Mouse (Mus musculus) left cerebral cortex, adult 11 months (tissue): Measurements from ENCODE around the gene Eef1akmt2.

Source experiments
- DNase-seq: peaks from one replicate; pipeline ENCODE4 v3.0.0; 2022; ENCODE audit warnings: low spot score

Eef1akmt2 gene

DNA sequence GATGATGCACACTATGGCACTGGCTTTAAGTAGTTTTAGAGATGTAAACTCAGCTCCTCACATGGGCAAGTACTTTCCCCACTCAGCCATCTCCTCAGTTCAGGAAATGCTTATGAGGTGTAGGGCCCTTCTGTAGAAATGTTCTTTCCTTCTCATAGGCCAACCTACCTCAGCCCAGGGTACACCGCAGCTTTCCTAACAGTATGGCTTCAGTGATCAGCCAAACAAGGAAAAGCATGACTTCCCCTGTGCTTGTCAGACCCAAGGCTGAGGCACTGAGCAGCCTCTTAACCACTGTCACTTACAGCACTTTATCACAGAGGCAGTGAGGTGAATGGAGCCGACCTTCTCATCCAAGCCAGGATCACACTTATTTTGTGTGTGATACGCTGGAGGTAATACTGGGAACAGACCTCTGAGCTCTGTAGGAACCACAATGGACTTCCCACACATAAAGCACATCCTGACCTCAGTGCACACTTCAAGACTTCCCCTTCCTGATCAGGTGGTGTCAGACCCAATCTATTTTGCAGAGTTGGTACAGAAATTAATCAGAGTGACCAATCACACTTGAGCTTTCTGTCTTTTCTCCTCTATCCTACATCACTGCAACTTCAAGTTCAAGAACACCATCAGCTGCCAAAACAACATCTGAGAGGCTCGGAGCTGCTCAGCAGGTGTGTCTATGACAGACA is 64.8 kb downstream of the Eef1akmt2 start:
- DNase-seq: no peak

DNA sequence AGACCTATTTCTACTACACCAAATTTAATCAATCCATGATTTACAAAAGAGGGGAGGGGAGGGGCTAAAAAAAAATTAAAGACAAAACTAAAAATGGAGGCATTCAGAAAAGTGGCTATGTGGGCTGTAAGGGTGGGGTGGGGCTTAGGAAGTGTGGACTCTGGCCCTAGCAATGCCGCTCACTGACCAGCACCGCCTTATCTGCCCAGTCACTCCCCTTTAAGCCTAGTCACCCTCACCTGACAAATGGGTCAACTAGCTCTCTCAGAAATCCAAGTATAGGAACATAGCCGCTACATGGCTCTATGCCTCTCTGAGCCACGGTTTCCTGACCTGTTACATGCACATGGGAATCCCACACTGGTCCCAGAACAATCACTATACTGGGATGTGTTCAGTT is 65.5 kb downstream of the Eef1akmt2 start:
- no peak for DNase-seq

DNA sequence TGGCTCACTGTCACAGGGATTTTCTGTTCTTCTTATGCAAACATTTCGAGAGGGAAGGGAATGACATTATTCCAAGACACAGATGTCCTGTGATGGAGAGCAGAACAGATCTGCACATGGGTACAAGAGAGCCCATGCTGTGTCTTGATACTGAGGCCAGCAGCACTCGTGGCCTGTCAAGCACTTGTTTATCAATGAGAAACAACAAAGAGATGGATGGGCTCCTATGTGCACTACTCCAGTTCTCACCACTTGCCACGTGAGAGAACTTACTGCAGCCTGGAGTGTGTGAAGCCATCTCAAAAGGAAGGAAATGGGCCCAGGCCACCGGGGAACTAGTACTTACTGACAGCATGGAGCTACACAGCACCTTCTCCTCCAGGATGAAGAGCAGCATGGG is 66.0 kb downstream of the Eef1akmt2 start:
- no peak for DNase-seq

DNA sequence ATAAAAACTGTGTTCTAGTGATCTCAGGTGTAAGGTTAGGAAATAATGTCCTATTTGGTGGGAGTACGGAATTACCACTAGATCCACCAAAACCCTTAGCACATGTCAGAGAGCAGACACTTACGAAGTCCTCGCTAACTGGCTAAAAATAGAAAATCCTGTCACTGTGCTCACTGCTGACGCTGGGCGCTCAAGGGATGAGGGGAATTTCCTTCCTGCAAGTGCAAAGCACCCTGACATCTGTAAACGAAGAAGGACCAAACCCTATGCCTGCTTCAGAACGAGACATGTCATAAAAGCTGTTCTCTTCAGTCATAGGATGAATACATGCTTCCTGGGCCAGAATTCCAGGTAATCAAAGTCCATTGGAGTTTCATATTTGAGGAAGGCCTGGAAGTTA is 66.5 kb downstream of the Eef1akmt2 start:
- DNase-seq: no peak

DNA sequence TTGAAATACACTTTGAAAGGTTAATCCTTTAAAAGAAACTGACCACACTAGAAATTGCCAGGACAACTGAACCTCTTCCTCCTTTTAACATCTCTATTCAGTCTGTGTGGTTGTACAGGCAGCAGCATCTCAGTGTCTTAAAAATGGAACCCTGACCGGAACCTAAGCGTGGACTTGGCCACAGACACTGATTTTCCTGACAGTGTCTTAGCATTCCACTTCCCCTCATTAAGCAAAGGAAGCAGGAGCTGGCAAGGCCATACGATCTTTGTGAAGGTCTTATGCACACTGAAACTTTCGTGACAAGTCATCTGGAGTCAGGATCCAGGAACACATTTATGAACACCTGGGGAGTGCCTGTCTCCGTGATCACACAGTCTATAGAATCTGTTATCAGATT is 68.4 kb downstream of the Eef1akmt2 start:
- DNase-seq: no peak

DNA sequence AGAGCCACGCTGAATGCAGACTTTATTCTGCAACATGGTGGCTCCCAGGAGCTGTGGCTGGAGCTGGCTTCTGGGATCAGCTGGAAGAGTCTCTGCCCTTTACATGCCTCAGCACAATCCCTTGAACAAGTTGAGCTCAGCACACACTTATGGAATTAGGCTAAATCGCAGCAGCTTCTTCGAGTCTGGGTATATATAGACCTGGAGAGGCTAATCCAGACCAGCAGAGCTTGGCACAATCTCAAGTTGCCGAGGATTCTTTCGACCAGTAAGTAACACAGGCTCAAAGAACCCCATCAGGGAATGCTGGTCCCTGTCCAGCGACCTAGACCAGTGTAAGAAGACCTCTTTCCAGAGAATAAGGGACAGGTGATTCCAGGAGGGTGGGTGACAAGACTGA is 70.6 kb downstream of the Eef1akmt2 start:
- no peak for DNase-seq

DNA sequence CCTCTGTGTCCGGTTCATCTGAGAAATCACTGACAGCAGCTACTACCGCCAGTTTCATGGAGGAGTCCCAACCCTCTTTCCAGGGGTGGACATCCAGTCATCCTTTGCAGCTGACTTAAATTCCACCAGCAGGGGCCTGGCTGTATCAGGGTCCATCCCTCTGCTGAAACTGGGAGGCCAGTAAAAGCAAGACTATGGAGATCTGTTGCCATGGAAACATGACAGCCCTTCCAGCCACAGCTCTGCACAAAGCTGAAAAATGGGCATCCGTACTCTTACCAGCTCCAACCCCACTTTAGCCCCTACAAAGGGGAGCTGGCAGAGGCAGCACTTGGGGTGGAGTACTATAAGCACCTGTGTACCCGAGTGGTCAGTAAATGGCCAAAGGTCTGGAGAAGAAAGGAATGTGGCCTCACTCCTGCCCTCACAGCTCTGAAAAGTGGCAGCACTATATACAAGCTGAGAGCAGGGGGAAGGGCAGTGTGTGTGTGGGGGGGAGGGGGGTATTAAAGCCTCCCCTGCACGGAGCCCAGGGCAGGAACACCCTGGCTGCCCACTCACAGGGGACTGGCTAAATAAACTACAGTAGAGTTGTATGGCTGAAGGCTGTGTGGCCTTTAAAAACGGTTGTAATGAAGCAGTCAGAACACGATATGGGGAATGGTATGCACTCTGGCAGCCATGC is 71.2 kb downstream of the Eef1akmt2 start:
- DNase-seq: no peak

DNA sequence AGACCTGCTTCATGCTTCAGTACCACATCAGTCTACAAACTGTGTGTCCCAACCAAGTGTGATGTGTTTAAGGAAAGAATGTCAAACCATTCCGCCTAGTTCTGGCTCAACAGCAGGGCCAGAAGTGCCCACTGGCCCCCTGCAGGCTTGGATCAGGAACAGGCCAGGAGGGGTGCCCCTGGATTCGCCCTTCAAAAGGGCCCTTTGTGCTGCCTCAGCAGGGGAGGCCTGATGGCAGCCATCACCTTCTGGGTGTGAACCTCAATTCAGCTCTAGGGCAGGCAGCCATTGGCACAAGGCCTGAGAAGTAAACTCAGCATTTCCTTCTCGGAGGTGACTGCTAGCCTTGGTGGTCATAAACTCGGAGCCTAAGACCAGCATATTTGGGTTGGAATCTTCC is 71.9 kb downstream of the Eef1akmt2 start:
- DNase-seq: no peak

DNA sequence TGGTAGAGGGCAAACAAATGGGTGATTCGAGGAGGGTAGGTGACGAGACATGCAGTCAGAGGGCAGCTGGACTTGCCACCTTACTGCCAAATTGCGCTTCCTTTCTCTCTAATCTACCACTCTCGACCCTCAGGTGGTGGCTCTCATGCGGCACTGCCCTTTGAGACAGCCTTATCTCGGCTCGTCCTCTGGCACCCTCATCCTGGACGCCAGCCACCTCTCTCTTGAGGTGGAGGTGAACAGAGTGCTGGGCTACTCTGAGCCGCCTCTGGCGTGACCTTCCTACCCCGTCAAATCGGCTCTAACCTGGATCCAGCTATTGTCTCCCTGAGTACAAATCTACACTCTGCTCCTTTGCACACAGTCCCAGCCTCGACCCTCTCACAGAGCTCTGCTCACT is 73.8 kb downstream of the Eef1akmt2 start:
- DNase-seq: no peak

DNA sequence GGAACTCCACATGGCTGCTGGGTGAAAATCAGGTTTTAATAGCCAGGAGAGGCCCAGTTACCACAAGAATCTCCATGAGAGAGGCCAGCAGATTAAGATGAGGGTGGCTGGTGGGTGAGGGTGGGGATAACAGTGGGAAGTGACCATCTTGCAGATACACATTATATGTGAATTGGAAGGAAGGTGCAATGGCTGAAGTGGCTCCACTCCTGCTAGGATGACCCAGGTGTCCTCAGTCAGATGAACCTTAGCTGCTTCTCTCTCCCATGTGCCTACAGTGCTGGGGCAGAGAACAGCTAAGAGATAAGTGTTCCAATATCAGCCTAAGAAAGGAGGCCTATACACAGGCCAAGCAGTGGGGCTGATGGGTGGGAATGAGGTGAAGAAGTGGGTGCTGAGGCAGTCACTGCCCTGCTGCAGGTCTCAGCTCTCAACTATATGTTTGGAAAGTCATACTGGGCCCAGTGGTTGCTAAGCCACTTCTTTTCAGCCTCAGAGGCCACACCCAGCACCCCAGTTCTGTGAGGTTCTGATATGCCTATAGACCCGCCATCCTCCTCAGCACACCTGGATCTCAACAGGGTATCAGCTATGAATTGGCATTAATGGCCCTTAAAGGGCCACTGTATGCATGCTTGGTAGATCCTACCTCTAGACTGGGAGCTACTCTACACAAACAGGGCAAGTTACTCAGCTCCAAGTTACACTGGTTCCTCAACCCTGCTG is 74.6 kb downstream of the Eef1akmt2 start:
- DNase-seq: no peak
